Mouse (Mus musculus): ENCODE data around the gene Dock9.

Gene Dock9

DNA sequence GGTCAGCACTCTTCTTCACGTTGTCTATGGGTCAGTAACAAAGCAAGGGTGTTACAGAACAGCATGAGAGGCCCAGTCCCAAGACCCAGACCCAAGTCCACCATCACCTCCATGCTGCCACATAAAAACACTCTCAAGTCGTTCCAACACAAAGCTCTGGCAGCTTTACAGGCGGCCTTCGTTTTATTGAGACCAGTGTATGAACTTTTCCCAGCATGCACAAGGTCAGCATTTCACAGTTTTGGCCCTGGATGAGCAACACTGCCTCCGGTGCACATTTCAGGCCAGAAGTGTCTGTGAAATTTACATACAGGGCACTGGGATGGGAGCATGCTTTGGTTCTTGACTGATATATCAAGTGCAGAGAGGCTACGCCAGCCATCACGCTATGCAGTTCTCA is 6.5 kb downstream of the Dock9 start:
- no peak for DNase-seq

DNA sequence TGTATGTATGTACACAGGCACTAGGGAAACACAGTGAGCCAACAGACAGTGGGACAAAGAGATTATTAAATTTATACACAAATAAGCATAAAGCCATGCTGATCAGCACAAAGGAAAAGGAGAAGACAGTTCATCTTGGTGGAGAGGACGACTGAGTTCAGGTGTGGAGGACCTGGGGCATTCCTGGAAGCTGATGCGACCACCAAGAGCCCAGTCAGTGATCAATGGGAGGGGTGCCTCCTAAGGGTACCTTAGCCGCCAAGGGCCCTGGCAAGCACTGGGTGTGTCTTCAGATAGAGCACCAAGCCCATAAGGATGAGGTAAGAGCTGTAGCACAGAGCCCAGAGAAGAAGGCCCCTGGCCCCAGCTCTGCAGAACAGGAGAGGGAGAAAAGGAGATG is 8.4 kb downstream of the Dock9 start:
- DNase-seq = no peak

DNA sequence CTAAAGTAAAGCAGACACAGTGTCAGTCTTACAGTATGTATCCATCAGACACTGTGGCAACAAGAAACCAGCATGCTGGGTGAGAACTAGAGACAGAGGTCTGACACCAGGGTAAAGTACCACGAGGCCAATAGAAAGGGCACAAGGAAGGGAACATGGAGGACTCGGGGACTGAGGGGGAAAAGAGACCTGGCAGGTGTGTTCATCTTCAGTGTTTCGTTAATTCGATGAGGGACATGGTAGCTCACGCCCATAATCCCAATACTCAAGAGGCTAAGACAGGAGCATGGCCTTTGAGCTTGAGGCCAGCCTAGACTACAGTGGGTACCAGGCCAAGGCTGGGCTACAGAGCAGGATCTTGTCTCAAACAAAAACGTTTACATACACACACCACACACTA is 9.2 kb downstream of the Dock9 start:
- DNase-seq = no peak

DNA sequence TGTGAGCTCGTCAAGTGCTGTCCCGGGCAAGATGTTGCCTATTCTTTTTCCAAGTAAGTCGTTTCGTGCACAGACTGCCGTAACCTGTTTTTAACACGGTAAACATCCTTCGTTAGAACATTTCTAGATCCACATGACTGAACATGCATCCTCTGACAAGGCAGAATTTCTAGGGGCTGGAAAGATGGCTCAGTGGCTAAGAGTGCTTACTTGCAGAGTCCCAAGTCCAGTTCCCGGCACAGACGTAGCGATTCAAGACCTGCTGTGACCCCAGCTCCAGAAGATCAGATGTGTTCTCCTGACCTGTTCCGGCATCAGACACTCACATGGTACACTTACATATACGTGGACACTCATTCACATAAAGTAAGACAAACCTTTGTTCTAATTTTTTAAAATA is 10.2 kb downstream of the Dock9 start:
- no peak for DNase-seq

DNA sequence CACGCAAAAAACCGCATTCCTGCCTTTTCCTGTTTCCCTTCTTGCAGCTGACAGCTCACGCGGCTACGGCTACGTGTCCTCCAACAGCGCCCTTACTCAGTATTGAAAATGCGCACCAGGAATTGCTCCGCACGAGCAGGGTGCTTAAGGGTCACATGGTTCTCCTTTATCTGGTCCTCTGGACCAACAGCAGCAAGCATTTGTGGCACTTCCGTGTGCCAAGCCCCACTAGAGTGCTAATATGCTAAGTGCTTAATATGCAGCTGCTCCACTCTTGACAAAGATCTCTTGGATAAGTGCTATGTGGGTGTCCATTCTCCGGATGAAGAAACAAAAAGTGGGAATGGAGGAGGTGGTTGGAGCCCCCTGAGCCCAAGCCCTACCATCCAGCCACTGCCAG is 10.7 kb downstream of the Dock9 start:
- no peak for DNase-seq

DNA sequence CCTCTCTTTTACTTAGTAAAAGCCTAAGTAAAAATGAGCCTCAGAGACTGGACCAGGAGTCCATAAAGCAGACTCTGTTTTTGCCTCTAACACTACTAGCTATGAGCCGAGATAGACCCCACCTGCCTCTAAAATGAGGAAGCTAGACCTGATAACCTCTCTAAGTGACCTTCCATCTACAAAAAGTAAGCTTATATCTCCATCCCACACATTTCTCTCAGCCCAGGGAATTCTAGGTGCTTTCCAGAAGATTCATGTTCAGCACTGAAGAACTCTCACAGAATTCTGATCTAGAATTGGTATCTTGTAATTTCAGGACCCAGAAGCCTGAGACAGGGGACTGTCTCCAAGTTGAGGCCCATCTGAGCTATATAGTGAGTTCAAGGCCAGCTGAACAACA is 12.2 kb downstream of the Dock9 start:
- DNase-seq = no peak

DNA sequence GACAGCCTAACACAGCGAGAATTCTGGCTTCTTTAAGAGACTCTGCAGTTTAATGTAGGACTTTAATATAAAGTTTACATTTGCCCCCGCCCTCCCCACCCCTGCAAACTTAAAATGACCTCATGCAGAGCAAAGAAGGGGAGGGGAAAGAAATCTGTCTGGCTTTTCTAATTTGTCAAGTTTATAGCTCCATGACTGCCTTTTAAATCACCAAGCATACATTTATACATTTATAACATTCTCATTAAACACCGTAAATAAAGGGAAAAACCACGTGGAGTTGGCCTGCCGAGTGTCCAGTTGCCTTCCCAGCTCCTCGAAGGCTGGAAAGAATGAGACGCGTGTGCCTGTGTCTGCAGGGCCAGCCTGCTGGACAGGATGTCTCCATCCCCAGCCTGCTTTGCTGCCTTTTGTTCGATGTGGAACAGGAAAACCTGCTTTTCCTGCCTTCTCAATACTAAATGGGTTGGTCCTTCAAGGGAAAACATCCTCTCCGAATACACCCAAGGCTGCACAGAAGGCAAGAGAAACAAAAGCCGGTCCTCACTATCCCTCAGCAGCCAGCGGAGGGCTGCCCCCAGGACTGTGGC is 16.6 kb downstream of the Dock9 start:
- no peak for DNase-seq

DNA sequence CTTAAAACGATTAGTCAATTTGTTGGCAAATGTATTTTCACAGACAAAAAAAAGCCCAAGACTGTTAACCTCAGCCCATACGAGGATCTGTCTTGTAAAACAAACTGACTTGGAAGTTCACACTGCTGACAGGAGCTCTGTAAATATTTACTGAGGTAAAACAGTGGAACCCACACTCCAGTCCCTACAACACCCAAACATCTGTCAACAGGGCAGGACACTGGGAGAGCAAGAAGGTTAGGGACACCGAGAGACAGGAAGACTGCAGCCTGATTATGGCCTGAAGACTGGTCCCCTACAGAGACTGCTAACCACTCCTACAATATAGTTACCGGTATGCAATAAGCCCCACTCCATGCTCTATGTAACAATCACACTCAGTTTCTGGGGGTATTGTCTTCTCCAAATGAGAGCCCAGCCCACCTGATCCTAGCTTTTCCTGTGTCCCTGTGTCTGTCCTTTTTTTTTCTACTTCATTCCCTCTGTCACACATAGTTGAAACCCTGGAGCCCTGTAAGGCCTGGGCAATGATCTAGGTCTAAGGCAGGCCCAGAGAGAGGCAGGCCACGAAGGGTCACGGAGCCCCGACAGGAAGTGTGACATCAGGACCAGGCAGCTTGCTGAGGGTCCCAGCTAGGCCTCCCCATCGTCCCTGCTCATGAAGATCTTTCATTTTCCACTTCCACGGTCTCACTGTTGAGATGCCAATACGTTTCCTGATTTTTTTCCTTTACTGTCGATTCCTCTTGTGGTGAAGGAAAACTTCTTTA is 17.3 kb downstream of the Dock9 start:
- DNase-seq = no peak

DNA sequence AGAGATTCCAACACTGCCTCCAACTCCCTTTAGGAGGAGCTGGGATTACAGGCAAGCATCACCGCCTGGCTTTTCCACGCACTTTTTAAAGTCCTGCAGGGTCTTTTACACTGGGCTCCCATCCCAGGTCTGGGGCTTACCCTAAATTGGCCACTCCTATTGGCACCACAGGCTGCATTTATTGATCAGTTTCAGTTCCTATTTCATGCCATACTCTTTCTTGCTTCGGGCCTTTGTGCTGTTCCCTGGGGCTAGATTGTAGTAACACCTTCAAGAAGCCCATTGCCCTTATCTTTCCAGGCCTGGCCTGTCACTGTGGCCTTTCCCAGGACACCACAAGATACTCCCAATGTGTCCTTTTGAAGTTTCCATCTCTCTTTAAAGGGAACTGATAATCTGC is 18.0 kb downstream of the Dock9 start:
- no peak for DNase-seq

DNA sequence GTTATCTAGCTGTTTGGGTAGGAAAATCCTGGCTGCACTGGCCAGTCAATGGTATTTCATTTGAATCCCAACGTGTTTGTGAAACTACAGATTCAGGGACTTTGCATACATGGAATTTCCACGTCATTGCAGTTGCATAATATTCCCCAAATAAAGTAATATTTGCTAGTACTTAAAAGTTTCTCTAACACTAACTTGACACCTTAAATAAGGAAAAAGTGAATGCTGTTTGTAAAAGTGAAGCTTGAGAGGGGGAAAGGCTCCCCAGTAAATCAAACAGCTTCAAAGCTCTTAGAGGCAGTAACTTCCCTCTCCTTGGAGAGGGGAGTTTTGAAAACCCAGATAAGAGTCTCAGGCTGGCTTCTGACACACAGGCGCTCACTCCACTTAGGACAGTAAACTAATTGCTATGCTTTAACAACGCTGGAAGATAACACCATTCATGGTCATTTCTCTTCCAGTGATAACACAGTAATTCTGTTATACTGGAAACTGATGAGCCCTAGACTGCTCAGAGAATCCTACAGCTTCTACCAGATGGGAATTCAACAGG is 20.3 kb downstream of the Dock9 start:
- no peak for DNase-seq

DNA sequence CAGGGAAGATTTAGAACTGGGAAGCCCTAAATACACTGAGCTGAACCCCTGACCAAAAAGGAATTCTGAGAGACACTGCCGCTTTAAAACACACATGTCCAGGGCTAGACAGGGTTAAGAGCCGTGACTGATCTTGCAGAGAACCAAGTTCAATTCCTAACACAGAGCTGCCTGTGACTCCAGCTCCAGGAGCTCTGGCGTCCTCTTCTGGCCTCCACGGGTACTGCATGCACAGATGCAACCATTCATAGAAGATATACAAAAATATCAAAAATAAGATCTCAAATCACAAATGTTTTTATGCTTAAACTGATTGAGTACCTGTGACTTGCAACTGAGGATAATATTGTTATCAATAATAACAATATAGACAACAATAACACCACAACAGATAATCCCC is 20.9 kb downstream of the Dock9 start:
- no peak for DNase-seq

DNA sequence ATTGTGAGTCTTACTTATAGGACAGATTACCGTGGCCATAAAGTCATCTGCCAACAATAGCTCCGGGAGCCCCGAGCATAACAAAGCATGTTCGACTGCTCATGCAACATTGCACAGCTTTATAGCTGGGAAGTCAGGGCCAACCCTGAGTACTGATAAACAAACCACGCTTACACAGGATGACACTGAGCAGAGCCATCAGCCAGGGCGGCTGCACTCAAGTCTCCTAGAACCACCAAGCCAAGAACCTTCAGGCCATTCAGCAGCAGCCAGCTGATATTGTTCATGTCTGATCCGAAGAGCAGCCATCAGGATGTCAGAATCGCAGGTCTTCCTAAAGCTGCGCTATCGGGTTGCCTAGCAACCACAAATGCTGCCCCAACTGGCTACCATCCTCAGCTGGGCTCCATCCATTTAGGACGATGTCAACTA is 35.6 kb downstream of the Dock9 start:
- no peak for DNase-seq

DNA sequence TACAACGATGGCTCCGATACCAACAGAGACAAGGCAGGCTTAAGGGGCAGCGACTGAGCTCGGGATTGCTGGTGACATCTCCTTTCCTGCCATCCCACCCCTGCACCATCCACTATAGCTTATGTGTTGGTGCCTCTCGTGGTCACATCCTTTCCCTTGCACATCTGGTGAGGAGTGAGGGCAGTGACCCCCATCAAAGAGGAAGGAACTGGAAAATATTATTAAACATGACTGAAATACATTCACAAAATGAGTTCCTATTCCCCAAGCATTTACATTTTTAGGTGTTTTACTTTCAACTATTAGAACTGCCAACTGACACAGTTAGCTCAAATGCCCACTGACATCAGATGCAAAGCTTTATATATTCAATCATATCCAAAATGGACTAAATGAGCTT is 37.2 kb downstream of the Dock9 start:
- no peak for DNase-seq

DNA sequence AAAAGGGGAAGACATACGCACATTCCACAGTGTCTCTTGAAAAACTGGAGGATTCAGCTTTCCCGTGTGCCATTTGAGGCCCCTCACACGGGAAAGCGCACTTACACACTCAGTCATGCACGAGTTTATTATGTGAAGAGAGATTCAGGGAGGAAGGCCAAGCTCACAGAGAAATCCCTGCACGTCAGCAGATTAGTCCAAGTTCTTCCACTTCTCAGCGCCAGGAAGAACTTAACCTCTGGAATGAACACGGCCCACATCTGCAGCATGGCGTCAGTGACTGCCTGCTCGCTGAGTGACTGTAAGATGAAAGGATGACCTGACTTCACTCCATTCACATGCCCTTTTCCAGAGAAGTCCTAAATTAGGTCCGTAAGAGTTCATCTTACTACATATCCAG is 43.5 kb downstream of the Dock9 start:
- no peak for DNase-seq

DNA sequence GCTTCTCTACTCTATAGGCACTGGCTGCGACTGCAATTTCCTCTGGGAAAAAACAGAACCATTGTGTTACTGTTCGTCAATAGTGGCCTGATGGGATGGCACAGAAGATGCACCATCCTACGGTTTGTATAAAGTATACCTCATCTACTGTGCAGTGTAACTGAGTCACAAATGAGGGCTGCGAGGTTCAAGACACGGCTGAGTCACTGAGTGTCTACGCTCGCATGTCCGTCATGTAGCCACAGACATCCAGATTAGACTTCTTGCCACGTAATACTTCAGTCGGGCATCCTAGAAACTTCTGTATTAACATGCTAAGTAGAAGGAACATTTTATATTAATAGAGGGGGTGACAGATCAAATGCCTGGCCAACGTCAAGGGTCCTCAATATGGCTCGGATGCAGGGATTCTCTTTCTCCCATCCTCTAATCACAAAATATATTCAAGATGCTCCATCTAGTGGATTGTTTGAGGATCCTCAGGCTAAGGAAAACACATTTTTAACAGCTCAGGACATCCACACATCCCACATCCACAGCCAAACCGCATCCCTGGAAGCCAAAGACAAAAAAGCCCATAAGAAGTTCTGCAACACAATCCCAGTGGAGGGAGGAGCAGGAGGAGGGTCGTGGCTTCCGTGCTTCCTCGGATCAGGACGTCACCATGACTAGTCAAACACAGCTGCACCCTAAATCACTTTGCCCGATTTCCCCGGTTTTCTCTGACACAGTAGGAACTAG is 44.8 kb downstream of the Dock9 start:
- DNase-seq = no peak

DNA sequence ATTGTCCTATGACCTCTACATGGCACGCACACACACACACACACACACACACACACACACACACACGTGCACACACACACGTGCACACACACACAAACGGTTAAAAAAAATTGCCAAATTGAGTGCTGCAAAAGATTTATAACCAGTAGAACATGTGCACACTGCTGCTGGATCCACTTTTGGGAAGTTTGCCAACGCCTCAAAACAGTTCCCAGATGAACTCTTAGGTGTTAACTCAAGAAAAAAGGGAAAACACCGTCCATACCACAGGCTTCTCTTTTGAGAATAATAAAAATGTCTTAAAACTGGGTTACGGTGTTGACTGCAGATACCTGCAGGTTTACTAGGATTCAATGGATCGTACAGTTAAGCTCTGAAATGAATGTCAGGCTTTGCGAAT is 48.0 kb downstream of the Dock9 start:
- no peak for DNase-seq

DNA sequence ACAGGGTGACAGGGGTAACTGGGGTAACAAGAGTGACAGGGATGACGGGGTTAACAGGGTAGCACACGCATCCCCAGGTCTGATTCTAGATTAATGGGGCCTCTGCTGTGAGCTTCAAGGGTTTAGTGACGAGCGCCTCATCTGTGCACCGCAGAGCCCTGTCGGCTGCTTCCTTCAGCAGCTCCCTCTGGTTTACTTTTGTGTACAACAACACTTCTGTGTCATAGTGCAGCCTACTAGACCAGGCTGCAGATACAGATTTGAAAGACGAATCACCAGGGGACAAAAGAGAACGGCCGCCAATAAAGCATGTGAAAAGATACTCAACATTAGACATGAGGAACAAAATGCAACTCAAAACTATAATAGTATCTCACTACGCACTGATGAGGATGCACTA is 48.6 kb downstream of the Dock9 start:
- DNase-seq = no peak

DNA sequence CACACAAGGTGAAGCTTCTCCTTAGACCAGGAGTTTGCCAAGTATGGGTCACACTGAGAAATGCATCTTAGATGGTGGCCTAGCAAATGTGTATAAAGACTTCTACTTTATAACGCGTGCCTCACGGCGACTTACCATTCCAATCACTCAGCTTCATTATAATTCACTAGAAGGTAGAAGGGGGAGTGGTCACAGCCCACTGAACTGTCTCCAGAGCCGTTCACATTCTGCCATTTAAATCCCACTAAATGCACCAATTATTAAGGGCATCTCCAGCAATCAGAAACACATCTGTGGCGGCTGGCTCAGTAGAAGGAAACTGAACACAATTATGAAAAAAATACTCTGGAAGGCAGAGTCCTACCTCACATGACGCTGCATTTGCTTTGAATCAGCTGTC is 50.3 kb downstream of the Dock9 start:
- no peak for DNase-seq

DNA sequence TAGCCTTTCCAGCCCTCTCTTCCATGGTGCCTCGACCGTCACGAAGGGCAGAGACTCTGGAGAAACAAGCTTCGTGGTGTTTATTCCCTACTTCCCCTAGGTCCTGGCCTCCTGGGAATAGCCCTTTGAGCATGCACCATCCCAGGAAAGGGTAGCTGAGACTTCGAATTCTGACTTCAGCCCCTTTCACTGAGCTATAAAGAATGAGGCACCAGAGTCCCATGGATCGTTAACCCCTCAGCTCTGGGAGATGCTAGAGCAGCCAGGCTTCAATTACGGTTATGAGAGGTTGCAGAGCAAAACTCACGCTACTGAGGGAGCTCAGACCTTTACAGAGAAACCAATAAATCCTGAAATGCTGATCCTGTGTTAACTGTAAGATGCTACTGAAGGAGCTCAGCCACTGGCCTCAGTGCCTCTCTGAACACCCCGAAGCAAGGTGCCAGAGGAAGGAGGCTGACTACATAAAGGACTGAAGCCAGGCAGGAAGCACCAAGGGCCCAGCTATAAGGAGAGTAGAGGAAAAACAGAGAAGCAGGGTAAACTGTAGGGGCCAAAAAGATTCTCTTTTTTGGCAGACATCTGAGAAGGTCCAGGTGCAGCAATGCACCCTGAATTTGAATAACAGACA is 53.7 kb downstream of the Dock9 start:
- no peak for DNase-seq

DNA sequence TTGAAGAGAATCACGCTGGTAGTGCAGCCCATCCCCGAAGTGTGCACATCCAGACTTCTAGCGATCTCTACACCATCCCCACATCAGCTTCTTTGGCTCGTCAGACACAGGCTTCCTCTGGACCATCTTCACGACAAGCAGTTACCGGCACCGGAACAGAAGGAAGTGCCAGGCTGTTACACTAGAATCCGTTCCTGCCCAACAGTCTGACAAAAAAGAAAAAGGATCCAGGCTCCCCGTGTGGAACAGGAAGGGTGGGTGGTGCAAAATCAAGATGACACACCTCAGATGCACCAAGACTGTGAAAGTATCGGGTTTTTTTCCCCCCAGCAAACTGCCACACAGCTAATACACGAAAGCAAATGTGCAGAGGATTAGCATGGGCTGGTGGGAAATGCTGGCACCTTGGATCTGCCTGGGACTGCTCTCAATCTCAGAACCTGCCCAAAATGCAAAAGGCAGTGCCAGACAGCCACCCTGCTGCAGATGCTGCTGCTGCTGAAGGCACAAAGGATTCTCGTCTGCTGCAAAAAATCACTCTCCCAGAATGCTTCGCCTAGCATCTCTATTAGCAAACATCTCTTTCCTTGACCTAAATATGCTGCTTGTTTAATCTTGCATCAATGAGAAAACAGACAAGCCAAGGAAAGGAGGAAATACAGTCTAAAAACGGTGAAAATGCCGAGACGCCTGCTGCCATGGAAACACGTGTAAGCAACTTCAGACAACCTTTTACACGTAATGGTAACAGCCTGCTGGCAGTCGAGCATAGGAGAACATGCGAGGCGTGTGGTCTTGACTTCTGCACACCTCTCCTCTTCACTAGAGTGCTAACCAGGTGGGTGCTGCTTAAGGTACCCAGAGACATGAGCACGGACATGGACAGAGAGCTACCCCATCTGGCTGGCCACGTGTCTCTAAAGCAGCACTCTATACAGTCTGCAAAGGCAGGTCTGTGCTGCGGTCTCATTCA is 58.9 kb downstream of the Dock9 start:
- no peak for DNase-seq

DNA sequence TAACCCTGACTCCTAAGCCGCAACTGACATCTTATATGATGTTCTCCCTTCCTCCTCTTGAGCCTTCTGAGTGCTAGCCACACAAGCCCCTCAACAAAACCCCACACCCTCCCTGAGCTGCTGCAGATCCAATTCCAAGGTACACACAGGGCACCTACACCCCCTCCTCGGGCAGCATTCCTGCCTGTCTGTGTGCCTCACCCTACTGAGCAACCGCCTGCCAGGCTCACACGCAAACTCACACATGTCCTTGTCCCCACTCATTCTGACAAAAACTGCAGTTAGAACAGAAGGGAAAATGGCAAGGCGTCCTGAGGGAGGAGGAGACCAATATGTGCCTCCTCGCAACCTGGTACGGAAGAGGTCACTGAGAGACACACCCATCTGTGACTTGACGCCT is 60.4 kb downstream of the Dock9 start:
- no peak for DNase-seq

DNA sequence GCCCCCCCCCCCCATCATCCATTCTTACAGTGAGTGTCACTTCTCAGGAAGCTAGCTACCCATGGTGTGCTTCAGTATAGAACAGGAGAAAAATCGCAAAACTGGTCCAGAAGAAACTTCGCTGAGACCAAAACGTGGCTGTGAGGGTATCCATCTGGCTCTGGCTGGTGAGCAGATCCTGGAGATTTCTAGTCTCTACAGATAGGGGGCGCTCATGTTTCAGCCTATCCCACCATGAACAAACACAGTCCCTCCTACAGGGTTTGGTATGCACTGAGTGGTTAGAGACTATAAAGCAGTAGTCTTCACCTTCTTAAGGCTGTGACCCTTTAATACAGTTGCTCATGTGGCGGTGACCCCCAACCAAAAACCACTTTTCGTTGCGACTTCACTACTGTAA is 62.0 kb downstream of the Dock9 start:
- DNase-seq = no peak
